Comparison of ENCODE assay signal across 20 mouse cellular contexts in the genomic region with DNA sequence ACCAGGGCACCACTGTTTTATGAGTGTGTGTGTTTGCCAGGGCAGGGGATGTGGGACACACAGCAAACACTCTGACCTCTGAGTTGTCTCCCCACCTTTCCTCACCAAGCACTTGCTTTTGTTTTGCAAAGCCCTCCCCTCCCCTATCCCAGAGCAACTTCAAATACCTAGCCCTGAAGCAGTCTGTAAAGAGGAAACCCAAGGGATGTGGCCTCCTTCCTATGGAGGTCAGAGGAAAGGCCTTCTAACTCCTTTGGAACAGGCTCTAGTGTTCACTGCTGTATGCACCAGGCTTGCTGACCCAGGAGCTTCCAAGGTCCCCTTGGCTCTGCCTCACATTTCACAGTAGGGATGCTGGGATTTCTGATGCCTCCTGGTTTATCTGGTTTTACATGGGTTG. TPM values are rescaled to one million over a fixed set of nuclear protein-coding genes. Genes with fewer than 3 reads are reported as not detected.
DNase-seq lines count a peak whose midpoint lies in the region; ATAC-seq lines count a peak whose summit lies in the region.
"Had no signal": no experiment of that assay in that cellular context is flagged by ENCODE, and none has a peak within 500 bp of the region (broad histone marks: within the 10 kb centered on the region; RNA-seq: fewer than 3 reads in every experiment).

No protein-coding gene starts in this region.

- H3K4me1 ChIP-seq in hindbrain, embryonic 16.5 days (ENCODE audit: control insufficient read depth, insufficient read depth, low read depth, low read length): peaks cover 19% of the 10 kb centered on the region
- H3K4me1 ChIP-seq in hindbrain, embryonic 14.5 days (replicated peaks; ENCODE audit: control insufficient read depth, insufficient read depth, low read length): peaks cover 19% of the 10 kb centered on the region
- H3K4me1 ChIP-seq in forebrain, embryonic 14.5 days (ENCODE audit: control insufficient read depth, insufficient read depth, low read length): peaks cover 33% of the 10 kb centered on the region

- H3K9me3 ChIP-seq in hindbrain, embryonic 16.5 days (ENCODE audit: control insufficient read depth, low read length): no peaks in the 10 kb centered on the region
- H3K9me3 ChIP-seq in hindbrain, embryonic 14.5 days (ENCODE audit: control insufficient read depth, low read length): no peaks in the 10 kb centered on the region
- H3K9me3 ChIP-seq in forebrain, embryonic 14.5 days (replicated peaks; ENCODE audit: control insufficient read depth, low read length): no peaks in the 10 kb centered on the region
- H3K9me3 ChIP-seq: embryonic facial prominence, embryonic 10.5 days; heart, embryonic 15.5 days; hindbrain, embryonic 13.5 days had no signal

- no peak for ATAC-seq in hindbrain, embryonic 16.5 days
- no peak for ATAC-seq in hindbrain, embryonic 14.5 days (ENCODE audit: low FRiP score)
- ATAC-seq in forebrain, embryonic 14.5 days: no peak
- ATAC-seq: intestine, embryonic 16.5 days; Patski had no signal

- H3K27me3 ChIP-seq in hindbrain, embryonic 16.5 days (replicated peaks; ENCODE audit: control insufficient read depth, insufficient read depth, low read length): no peaks in the 10 kb centered on the region
- H3K27me3 ChIP-seq in hindbrain, embryonic 14.5 days (ENCODE audit: control insufficient read depth, insufficient read depth, low read length): no peaks in the 10 kb centered on the region
- no peaks in the 10 kb centered on the region for H3K27me3 ChIP-seq in forebrain, embryonic 14.5 days (replicated peaks; ENCODE audit: control insufficient read depth, insufficient read depth, low read length)
- H3K27me3 ChIP-seq: heart, embryonic 15.5 days; hindbrain, embryonic 13.5 days; Patski had no signal

- no peak overlapping the region for H3K9ac ChIP-seq in hindbrain, embryonic 16.5 days (ENCODE audit: low read depth, low read length)
- H3K9ac ChIP-seq in hindbrain, embryonic 14.5 days: no peak overlapping the region
- no peak overlapping the region for H3K9ac ChIP-seq in forebrain, embryonic 14.5 days (ENCODE audit: low read length)
- H3K9ac ChIP-seq: heart, embryonic 15.5 days; hindbrain, embryonic 13.5 days had no signal

- no peak for DNase-seq in hindbrain, embryonic 14.5 days (ENCODE audit: low spot score)
- DNase-seq in ES-CJ7 (ENCODE audit: low read depth, low spot score) (peak; percentile 42), R1 (ENCODE audit: low read depth, low spot score) (peak; percentile 39)
- no peak for DNase-seq in forebrain, embryonic 14.5 days (ENCODE audit: low spot score)
- DNase-seq in frontal cortex, postnatal 25 days (ENCODE audit: low spot score in 2 of 2): no peak
- no peak for DNase-seq in layer of hippocampus, postnatal 10 days (ENCODE audit: low spot score in 2 of 2)
- DNase-seq: adrenal gland, adult 8-10 months; adrenal gland, postnatal 36 days; cerebellum, adult 2 months; gastrocnemius, postnatal 36 days; heart, adult 18-20 months; heart, postnatal 14 days had no signal

- no peak overlapping the region for H3K4me2 ChIP-seq in hindbrain, embryonic 16.5 days (ENCODE audit: low read length)
- no peak overlapping the region for H3K4me2 ChIP-seq in hindbrain, embryonic 14.5 days (replicated peaks)
- no peak overlapping the region for H3K4me2 ChIP-seq in forebrain, embryonic 14.5 days (ENCODE audit: low read length)
- H3K4me2 ChIP-seq: heart, embryonic 11.5 days; heart, embryonic 15.5 days; hindbrain, embryonic 13.5 days had no signal

- 0 out of 2 replicates have a peak overlapping the region, but pooled peaks have one; percentile 12 for H3K27ac ChIP-seq in hindbrain, embryonic 16.5 days (ENCODE audit: low read depth, low read length)
- no peak overlapping the region for H3K27ac ChIP-seq in hindbrain, embryonic 14.5 days
- H3K27ac ChIP-seq in forebrain, embryonic 14.5 days (ENCODE audit: low read depth, low read length): peak overlapping the region; percentile 61; the same call in 1 of the 2 replicates
- H3K27ac ChIP-seq: embryonic facial prominence, embryonic 10.5 days; heart, embryonic 15.5 days; hindbrain, embryonic 13.5 days; kidney, postnatal 0 days had no signal

- no peak overlapping the region for H3K4me3 ChIP-seq in hindbrain, embryonic 16.5 days (ENCODE audit: low read length)
- no peak overlapping the region for H3K4me3 ChIP-seq in hindbrain, embryonic 14.5 days (replicated peaks; ENCODE audit: low read length)
- no peak overlapping the region for H3K4me3 ChIP-seq in forebrain, embryonic 14.5 days (ENCODE audit: low read depth, low read length)
- H3K4me3 ChIP-seq: embryonic facial prominence, embryonic 10.5 days; heart, embryonic 15.5 days; hindbrain, embryonic 13.5 days had no signal

- H3K36me3 ChIP-seq in hindbrain, embryonic 16.5 days (ENCODE audit: control insufficient read depth, insufficient read depth, low read length): no peaks in the 10 kb centered on the region
- no peaks in the 10 kb centered on the region for H3K36me3 ChIP-seq in hindbrain, embryonic 14.5 days (replicated peaks; ENCODE audit: control insufficient read depth, insufficient read depth)
- no peaks in the 10 kb centered on the region for H3K36me3 ChIP-seq in forebrain, embryonic 14.5 days (ENCODE audit: control insufficient read depth, insufficient read depth, low read length)
- H3K36me3 ChIP-seq: embryonic facial prominence, embryonic 10.5 days; heart, embryonic 15.5 days; hindbrain, embryonic 13.5 days had no signal

RNA-seq across cellular contexts. Expression of a gene that starts 39.5 kb away (rescaled TPM):
- 2.9 TPM in 2 replicates for polyA plus RNA-seq in hindbrain, embryonic 16.5 days (2015; fragmentation: Nextera tagmentation; extraction: Ambion mirVana)
- 4.2 and 4.3 TPM in 2 replicates for polyA plus RNA-seq in hindbrain, embryonic 14.5 days (2014; fragmentation: Nextera tagmentation; extraction: Ambion mirVana)
- polyA plus RNA-seq in forebrain, embryonic 14.5 days (2014; fragmentation: Nextera tagmentation; extraction: Ambion mirVana): 1.5 and 2.2 TPM in 2 replicates
- 10 to 100 TPM; 54.7 to 66.3 TPM for total RNA-seq in layer of hippocampus, postnatal 10 days (2021)

Comparison
In these comparisons a context has a peak if more than half of its experiments do, and no peak if none do; other contexts are left out.
1. DNase-seq: peak in ES-CJ7 (single experiment) and R1 (single experiment); none in hindbrain, embryonic 14.5 days (single experiment), forebrain, embryonic 14.5 days (single experiment), frontal cortex, postnatal 25 days (0 of 2) and layer of hippocampus, postnatal 10 days (0 of 2).